Mouse (Mus musculus) megakaryocyte, embryonic 14.5 days (primary cell): ENCODE results near the gene Gm11034. TPM values are rescaled to one million over a fixed set of nuclear protein-coding genes. Genes with fewer than 3 reads are reported as not detected.

ENCODE experiments used
- H3K27me3 ChIP-seq: replicated peaks from 2 replicates; pipeline ENCODE3; 2012; ENCODE audit warnings: inconsistent platforms
- H3K36me3 ChIP-seq: replicated peaks from 2 replicates; pipeline ENCODE3; 2012; ENCODE audit warnings: low read length, inconsistent platforms, mixed read lengths
- H3K4me1 ChIP-seq: 2 replicates; pipeline ENCODE4 v1.6.1; 2012; ENCODE audit warnings: inconsistent platforms
- H3K4me3 ChIP-seq: replicated peaks from 2 replicates; pipeline ENCODE3; 2012; ENCODE audit warnings: moderate library complexity, mild to moderate bottlenecking, inconsistent platforms
- H3K9me3 ChIP-seq: 2 replicates; pipeline ENCODE4 v1.6.1; 2012; ENCODE audit warnings: inconsistent platforms
- FLI1 ChIP-seq: IDR thresholded peaks from 2 replicates; pipeline ENCODE4 v1.6.1; 2012; ENCODE audit warnings: low read length, inconsistent platforms, mixed read lengths
- GATA1 ChIP-seq: IDR thresholded peaks from 3 replicates; pipeline ENCODE4 v1.6.1; 2012; ENCODE audit warnings: mixed read lengths, low read length, inconsistent platforms, borderline replicate concordance
- polyA plus RNA-seq: library from polyadenylated mRNA; stranded (reverse); fragments of >175 nt; gene quantifications from 2 replicates; pipeline ENCODE4 v1.2.3, GENCODE M21; 2012; ENCODE audit warnings: low replicate concordance; ENCODE audit not compliant: insufficient read depth

Gm11034 gene
- polyA plus RNA-seq, 1 experiment, result not detected

GRCm38 (mm10) chr8:72183554-72184202, 29.8 kb downstream of the Gm11034 start:
- Histone ChIP-seq H3K4me3 (no peak overlapping the region), H3K27me3 (no peaks in the 10 kb centered on the region), H3K9me3 (no peaks in the 10 kb centered on the region), H3K36me3 (peaks cover 39% of the 10 kb centered on the region), H3K4me1 (peaks cover 29% of the 10 kb centered on the region)
- TF ChIP-seq GATA1, result no peak
- TF ChIP-seq FLI1, result no peak

- Histone ChIP-seq H3K9me3 (no peaks in the 10 kb centered on the region), H3K4me1 (peaks cover 15% of the 10 kb centered on the region; the same call in 1 of the 2 replicates), H3K4me3 (no peak overlapping the region), H3K36me3 (peaks cover 99% of the 10 kb centered on the region), H3K27me3 (no peaks in the 10 kb centered on the region)
- no peak for TF ChIP-seq FLI1
These were observed 36.0 kb downstream of the Gm11034 start for GRCm38 (mm10) chr8:72177346-72177925.

- TF ChIP-seq FLI1 (no peak), GATA1 (no peak)
- no peaks in the 10 kb centered on the region for H3K9me3 ChIP-seq
- peaks cover 100% of the 10 kb centered on the region for H3K36me3 ChIP-seq
- H3K4me1 ChIP-seq, result peaks cover 54% of the 10 kb centered on the region
- H3K4me3 ChIP-seq, result no peak overlapping the region
- no peaks in the 10 kb centered on the region for H3K27me3 ChIP-seq
These were observed 43.7 kb downstream of the Gm11034 start for GRCm38 (mm10) chr8:72169681-72170249.

- no peak overlapping the region for H3K4me3 ChIP-seq
- peaks cover 100% of the 10 kb centered on the region for H3K36me3 ChIP-seq
- peaks cover 59% of the 10 kb centered on the region for H3K4me1 ChIP-seq
- no peaks in the 10 kb centered on the region for H3K9me3 ChIP-seq
- TF ChIP-seq FLI1 (no peak), GATA1 (no peak)
- H3K27me3 ChIP-seq, result no peaks in the 10 kb centered on the region
These were observed 44.3 kb downstream of the Gm11034 start for GRCm38 (mm10) chr8:72169098-72169668.

Other genes starting within 250 kb of the Gm11034 start
- 5.2 and 6.8 TPM in 2 replicates for gene Cyp4f18, start 204.0 kb downstream of the Gm11034 start, polyA plus RNA-seq
- gene Olfr372, start 172.4 kb downstream of the Gm11034 start, polyA plus RNA-seq, result not detected in 2 replicates
- not detected in 2 replicates for gene Olfr373, start 130.5 kb downstream of the Gm11034 start, polyA plus RNA-seq
- gene Olfr374, start 106.6 kb downstream of the Gm11034 start, polyA plus RNA-seq, result not detected in 2 replicates
- gene Tpm4, start 78.7 kb downstream of the Gm11034 start, polyA plus RNA-seq, result 84.6 and 1,037 TPM in 2 replicates
- gene Rab8a, start 52.4 kb downstream of the Gm11034 start, polyA plus RNA-seq, result 48.8 and 66.5 TPM in 2 replicates
- gene Hsh2d, start 24.0 kb downstream of the Gm11034 start, polyA plus RNA-seq, result 2.3 and 4.8 TPM in 2 replicates
- gene Cib3, start 799 bp downstream of the Gm11034 start, polyA plus RNA-seq, result not detected in 2 replicates
- gene Fam32a, start 6.1 kb upstream of the Gm11034 start, polyA plus RNA-seq, result 9.5 and 80.5 TPM in 2 replicates
- 188 and 196 TPM in 2 replicates for gene Ap1m1, start 26.4 kb upstream of the Gm11034 start, polyA plus RNA-seq
- gene Gm10282, start 91.6 kb upstream of the Gm11034 start, polyA plus RNA-seq, result 27.5 and 64.2 TPM in 2 replicates
- 21.5 and 29.5 TPM in 2 replicates for gene Klf2, start 105.4 kb upstream of the Gm11034 start, polyA plus RNA-seq
- 5.9 and 8.1 TPM in 2 replicates for gene Eps15l1, start 207.8 kb upstream of the Gm11034 start, polyA plus RNA-seq
- not detected in 2 replicates for gene Calr3, start 230.2 kb upstream of the Gm11034 start, polyA plus RNA-seq
- 0.77 and 1.3 TPM in 2 replicates for gene 1700030K09Rik, start 230.2 kb upstream of the Gm11034 start, polyA plus RNA-seq